Mouse (Mus musculus): ENCODE measurements around the gene Fgf14.
"Not testable (repeated sequence)": the region's sequence is repeated elsewhere in the genome, so short reads cannot be mapped to it uniquely, and the experiment has no call there.

The Fgf14 gene

DNA sequence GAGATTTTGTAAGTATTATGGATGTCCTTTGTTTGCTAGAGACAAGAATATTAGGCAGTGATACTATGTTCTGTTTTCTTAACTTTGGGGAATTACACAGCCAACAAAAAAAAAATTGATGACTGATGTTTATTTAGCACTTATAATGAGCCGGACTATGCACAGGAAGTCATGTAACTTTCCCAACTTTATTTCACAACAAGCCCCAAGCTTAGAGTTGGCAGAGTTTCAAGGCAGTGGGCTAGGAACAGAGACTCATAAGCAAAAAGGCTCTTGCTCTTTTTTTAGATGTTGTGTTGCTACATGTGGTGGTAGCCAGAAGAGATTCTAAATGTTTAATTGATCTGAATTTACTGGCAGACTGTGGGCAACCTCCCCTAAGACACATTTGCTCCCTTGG, 191.7 kb downstream of the Fgf14 start:
- no peak for DNase-seq (ENCODE audit: low read depth, low spot score)

DNA sequence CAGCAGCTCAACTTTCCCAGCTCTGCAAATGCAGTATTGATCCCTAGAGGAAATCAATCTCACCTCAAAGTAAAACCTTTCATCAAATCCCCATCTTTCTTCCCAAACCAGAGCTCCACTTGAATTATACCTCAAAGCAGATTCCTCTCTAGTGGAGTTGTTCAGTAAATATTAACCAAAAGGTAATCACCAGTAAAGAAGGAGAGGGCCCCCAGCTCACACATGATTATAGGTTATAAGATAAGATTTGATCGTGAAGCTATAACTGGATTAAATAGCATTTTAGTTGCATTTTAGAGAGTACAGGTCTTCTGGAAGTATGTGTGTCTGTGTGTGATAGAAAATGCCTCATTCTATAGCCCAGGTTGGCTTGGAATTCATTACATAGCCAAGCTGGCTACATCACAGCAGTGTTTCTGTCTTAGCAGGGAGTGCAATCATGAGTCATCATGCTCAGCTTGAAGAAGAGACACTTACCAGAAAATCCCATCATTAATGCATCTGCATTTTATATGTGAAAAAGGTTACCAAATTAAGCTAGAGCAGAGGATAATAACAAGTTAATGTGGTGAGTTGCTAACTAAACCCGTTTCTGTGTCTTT, 202.8 kb downstream of the Fgf14 start:
- DNase-seq (ENCODE audit: low read depth, low spot score) = no peak

DNA sequence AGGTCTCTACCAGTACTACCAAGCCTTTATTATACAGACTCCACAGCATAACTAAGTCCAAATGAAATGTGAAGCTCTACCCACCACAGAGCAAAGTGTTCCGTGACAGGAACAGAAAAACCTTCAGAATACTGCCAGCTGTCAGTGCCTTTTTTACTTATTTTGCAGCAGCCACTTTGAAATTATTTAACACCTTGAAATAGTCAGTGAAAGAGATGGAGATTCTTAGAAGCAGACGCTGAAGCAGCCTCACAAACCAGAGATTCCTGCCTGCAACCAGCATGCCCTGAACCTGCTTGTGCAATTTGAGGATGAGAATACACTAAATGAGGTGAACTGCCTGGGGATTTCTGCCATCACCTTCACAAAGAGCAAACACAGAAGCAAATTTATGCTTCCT, 206.0 kb downstream of the Fgf14 start:
- DNase-seq (ENCODE audit: low read depth, low spot score) = no peak

DNA sequence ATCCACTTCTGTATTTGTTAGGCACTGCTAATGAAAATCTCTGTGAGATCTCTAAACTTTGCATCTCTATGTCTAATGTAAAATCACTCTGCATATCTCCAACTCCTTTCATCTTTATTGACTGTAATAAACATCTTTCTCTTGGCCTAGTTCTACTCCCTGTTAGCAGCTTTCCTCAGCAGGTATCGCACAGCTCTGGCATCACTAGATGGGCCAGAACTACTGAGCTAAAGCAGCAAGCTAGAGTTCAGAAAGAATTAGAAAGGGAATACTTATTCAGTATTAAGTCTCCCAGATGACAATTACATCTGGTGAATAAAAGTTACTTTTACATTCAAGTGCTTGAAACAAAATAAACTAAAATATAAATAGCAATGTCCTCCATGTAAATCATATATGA, 221.8 kb downstream of the Fgf14 start:
- DNase-seq (ENCODE audit: low read depth, low spot score) = no peak

DNA sequence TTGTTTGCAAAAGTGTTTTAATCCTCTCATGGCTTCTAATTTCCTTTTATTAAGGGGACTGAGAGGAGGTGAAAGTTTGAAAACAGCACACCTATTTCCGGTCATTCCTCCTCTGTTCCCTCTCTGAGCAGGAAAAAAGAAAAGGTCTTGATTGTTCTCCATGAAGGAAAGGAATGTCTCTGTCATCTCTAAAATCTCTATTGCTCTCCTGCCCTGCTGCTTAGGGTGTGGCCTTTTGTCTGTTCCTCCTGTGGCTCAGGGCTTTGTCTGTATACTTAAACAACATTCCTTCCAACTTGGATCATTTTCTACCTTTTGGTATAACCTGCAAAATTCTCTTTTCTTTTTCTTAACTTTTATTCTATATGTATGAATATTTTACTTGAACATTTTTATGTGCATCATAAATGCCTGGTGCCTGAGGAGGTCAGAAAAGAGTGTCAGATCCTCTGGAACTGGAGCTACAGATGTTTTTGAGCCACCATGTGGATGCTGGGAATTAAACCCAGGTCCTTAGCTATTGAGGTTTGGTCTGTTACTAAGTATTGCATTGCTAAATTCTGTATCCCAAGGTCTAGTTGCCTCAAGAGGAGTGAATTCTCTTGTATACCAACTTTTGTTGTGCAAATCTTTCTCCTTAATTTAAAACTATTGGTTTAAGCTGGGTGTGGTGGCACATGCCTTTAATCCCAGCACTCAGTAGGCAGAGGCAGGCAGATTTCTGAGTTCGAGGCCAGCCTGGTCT, 230.7 kb downstream of the Fgf14 start:
- no peak for DNase-seq (ENCODE audit: low read depth, low spot score)

DNA sequence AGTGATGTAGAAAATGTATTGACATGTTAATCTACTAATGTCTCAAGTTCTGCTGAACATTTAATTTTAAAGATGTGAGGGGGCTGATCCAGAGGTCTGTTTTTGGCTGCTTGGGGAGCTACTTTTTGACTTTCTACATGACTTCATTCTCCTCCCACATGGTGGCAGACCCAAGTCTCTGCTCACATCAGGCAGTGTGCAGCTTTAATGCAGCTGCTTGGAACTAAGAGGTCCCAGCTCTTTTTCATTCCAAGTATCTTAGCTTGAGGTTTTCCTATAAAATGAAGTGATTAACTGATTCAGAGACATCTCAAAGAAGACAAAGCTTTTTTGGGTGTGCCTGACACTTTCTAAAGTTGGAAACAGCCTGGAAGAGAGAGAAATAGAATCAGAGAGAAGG, 232.1 kb downstream of the Fgf14 start:
- no peak for DNase-seq (ENCODE audit: low read depth, low spot score)

DNA sequence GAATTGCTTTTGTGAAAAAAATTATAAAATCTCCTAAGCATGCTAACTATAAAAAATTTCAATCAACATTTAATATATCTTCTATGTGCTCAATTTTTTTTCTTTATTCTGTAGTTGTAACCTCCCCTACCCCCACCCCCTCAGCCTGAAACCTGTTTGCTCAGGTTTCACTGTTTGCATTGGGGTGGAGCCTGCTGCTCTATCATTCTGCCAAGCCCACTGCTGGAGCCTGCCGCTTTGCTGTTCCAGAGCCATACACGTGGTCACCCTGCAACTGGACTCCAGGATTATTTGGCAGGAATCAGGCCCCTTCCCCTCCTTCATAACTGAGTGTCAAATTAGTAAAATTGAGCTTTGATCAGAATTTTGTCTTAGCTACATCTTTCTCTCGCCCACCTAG, 237.6 kb downstream of the Fgf14 start:
- DNase-seq (ENCODE audit: low read depth, low spot score) = not testable (repeated sequence)

DNA sequence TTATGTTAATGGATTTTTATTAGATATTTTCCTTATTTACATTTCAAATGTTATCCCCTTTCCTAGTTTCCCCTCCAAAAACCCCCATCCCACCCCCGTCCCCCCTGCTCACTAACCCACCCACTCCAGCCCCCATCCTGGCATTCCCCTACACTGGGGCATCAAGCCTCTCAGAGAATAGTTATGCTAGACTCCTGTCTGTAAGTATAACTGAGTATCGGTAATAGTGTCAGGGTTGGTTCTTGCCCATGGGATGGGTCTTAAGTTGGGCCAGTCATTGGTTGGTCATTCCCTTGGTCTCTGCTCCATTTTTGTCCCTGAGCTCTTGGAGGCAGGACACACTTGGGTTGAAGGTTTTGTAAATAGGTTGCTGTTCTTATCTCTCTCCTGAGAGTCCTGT, 265.0 kb downstream of the Fgf14 start:
- DNase-seq (ENCODE audit: low read depth, low spot score) = no peak

DNA sequence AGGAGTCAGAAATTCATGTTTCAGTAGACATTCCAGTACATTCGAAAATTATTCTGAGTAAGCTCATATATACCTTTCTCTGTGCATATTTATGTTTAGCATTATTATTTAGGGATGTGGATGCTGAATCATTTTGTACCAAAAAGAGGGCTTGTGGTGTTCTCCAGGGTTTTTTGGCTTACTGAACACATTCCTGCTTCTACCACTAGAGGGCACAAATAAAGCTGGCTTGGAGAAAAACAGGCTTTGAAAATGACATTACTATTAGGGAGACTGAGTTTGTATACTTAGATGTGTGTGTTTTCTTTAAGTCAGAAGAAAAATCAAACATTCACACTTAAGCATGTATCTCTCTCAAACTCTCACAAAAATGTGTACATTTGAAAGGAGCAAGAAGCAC, 266.0 kb downstream of the Fgf14 start:
- peak; percentile 51 for DNase-seq (ENCODE audit: low read depth, low spot score)

DNA sequence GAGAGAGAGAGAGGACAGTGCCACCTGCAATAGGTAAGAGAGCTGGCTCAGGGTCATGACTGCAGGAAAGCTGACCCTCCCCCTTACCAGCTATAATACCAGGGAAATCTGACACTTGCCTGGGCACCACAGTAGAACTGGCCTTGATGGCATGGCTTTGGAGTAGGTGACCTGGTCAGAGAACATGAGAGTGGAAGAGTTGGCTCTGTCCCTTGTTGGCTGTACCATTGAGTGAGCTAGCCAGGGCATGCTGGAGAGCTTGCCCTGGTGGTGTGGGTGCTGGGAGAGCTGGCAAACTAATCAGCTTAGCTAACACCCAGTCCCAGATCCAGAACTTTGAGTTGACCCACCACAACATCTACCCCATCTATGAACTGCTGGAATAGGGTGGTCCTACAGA, 348.5 kb downstream of the Fgf14 start:
- DNase-seq (ENCODE audit: low read depth, low spot score) = no peak

DNA sequence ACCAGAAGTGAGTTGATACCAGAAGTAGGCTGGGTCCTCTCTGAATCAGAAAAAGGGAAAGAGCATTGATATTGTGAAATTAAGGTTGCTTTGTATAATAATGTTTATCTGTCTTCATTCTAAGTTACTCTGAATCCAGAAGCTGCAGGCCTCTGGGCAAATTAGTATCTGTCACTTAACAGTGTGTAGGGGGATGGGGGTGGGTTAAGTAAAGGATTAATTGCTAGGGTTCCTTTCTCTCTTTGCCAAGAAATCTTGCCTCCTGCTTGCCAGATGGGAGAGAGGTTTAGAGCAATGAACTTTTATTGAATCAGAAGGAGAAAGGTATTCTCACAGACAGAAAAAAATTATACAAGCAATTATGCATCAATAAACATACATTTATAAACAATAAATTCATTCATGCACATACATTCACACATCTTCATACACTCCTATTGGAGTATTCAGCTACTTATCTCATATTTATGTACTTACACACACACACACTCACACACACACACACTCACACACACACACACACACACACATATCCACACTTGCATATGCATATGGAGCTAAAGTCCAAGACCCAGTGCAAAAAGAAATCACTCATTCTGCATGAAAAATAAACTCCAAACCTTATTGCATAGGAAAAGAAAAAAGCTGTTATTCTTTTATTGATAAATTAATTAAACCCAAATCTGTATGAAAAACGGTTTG, 357.8 kb downstream of the Fgf14 start:
- no peak for DNase-seq (ENCODE audit: low read depth, low spot score)

DNA sequence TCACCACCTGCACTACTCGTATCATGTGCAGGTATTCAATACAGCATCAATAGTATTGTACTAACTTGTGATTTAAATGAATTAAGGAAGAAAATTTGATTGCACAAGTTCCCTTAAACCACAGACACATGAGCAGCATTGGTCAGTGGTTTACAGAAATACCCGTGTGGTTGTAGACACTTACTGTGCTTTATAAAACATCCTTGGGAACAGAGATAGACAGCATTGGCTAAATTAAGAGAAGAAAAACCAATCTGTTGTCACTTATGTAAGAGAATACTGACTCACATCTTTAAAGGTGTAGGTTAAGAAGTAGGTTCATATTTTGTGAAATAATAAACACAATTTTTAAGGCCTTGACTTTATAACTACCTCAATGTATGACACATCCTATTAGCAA, 361.4 kb downstream of the Fgf14 start:
- DNase-seq (ENCODE audit: low read depth, low spot score) = no peak

DNA sequence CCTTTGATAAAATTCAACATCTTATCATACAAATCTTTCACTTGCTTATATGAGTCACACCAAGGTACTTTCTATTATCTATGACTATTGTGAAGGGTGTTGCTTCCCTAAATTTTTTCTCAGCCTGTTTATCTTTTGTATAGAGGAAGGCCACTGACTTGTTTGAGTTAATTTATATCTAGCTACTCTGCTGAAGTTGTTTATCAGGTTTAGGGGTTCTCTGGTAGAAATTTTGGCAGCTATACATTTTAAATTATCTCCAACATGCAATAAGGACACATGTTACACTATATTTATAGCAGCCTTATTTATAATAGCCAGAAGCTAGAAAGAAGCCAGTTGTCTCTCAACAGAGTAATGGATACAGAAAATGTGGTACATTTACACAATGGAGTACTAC, 389.9 kb downstream of the Fgf14 start:
- no peak for DNase-seq (ENCODE audit: low read depth, low spot score)

DNA sequence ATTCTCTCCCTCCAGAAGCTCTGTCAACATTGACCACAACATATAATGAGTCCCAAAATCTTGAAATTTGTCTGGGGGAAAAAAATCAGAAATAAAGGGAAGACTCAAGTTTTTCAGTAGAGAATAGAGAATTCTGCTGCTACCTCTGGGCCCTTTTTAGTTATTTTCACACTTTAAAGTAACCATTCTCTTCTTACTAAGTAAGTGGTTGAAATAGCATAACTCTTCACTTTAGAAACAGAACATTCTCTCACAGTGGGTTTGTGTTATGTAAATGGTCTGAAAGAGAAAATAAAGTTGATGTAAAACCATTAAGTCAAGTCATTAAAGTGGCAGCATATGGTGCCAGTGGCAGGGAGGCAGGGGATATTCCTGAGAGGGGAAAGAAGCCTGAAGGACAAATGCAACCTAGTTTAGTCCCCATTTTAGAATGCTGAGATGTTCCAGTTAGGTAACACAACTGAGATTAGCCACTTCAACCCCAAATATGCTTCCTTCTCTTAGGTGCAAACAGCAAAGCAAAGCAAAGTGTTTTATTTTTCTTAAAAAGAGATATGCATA, 398.5 kb downstream of the Fgf14 start:
- no peak for DNase-seq (ENCODE audit: low read depth, low spot score)

DNA sequence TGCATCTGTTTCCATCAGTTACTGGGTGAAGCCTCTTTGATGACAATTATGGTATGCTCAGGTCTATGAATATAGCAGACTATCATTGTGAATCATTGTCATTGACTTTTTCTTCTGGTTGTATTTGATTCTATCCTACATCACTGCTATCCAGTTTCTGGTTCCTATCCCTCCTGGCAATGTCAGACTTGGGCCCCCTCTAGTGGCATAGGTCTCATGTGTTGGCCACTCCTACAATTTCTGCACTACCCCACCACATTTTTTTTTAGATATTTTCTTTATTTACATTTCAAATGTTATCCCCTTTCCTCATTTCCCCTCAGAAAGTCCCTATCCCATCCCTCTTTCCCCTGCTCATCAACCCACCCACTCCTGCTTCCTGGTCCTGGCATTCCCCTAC, 409.9 kb downstream of the Fgf14 start:
- DNase-seq (ENCODE audit: low read depth, low spot score) = peak; percentile 37

DNA sequence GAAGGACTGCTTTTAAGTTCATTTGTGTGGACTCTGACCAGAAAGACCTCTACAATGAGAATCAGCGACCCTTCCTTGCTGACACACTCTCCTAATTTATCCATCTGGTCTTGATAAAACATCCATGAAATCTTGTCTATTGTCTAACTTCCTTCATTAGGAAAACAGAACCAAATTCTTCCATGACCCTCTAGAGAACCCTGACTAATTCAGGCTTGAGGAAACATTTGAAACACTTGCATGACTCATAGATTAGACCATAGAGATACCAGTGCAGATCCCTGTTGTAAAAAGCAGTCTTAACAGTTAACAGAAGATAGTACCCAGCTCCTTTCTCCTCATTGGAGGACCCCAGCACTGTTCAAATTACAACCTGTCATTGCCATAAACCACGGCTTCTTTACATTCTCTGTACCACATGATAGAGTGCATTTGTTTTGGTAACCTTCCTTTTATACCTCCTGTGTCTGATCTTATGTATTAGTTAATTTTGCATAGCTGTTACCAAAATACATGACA, 412.3 kb downstream of the Fgf14 start:
- DNase-seq (ENCODE audit: low read depth, low spot score) = no peak

DNA sequence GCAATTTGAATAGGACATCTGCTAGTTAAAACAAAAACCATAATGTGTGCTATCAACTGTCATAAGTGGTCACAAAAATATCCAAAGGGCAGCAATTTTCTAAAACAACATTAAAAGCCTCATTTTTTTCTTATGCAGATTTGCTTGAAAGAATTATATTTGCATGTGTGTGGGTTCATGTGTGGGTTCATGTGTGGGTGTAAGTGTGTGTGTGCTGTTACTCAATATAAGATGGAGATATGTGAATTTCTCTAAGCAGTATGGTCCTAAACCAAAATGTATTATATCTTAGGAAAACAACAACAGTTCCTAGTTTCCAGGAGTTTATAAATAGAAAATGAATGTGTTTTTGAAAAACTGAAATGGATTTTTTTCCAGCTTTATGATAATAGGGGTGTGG, 413.7 kb downstream of the Fgf14 start:
- no peak for DNase-seq (ENCODE audit: low read depth, low spot score)

DNA sequence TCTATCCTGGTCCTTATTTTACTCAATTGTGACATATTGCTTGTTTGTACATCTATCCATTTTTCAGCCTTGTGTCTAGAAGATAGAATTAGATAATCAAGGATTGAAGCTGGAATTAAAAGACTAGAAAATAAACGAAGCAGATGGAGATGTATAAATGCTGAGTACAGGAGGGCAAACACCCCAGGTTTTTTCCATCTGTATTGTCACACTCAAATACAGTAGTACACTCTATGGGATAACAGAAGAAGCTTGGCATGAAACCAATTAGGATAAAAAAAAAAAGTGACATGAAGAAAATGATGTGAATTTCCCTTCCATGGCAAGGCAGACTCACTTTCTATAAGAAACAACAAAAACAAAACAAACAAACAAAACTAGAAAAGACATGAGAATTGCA, 429.4 kb downstream of the Fgf14 start:
- DNase-seq (ENCODE audit: low read depth, low spot score) = no peak

DNA sequence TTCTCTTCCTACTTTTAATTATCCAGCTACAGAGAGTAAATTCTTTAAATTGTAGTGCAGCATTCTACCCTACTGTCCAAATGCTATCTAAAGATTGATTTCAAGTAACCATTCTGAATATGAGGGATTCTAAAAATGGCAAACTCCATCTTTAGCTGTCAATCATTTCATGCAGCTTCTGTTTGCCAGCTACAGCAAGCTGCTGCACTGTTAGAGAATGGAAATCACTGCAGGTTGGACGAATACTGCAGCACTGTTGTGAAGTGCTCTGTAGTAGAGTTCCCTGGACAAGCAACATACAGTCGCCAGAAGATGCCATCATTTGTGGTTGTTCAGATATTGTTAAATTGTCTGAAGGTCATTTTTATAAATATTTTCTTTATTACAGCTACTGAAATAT, 453.5 kb downstream of the Fgf14 start:
- no peak for DNase-seq (ENCODE audit: low read depth, low spot score)

DNA sequence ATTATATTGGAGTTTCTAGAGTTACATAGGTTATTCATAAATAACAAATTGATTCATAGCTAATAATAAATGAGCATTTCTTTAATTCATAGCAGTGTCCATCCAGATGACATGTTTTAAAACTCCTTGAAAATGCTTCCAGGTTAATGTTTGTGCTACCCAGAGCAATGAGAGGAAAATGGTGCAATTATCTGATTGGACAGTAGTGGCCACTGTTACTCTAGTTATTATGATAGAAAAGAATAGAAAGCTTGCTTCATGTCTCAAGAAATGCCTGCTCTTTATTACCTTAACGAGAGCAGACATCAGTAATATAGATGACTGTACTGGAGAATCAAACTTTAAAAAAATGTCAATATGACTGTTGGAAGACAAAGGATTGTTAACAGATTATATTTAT, 454.5 kb downstream of the Fgf14 start:
- DNase-seq (ENCODE audit: low read depth, low spot score) = peak; percentile 37

DNA sequence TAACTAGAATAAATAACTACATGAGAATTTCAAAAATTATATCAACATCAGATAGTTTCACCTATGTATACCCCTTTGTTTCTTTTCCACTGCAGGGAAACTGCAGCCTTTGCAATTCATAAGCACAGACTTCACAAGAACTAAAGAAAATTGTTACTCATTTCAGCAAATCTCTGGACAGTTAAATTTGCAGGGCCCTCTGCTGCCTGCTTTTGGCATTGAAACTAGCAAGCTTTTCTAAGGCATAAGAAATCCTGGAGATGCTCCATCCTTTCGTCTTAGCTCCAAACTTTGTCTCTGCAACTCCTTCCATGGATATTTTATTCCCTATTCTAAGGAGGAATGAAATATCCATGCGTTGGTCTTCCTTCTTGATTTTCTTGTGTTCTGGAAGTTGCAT, 455.9 kb downstream of the Fgf14 start:
- DNase-seq (ENCODE audit: low read depth, low spot score) = peak; percentile 36

DNA sequence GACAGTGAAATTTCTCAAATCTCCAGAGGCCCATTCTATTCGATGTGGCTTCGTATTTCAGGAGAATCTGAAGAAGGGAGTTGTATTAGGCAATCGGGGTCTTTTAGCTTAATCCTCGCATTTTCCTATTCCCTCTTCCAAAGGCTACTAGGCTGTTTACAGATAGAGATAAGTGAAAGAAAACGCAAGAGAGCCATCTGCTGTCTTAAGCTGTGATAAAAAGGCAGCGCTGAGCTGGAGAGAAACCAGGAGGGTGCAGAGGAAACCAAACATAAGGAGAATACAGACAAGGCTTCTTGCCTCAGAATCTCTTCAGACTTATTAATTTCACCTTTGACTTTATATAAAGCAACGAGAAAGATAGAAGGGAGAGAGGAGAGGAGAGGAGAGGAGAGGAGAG, 481.1 kb downstream of the Fgf14 start:
- DNase-seq (ENCODE audit: low read depth, low spot score) = no peak

DNA sequence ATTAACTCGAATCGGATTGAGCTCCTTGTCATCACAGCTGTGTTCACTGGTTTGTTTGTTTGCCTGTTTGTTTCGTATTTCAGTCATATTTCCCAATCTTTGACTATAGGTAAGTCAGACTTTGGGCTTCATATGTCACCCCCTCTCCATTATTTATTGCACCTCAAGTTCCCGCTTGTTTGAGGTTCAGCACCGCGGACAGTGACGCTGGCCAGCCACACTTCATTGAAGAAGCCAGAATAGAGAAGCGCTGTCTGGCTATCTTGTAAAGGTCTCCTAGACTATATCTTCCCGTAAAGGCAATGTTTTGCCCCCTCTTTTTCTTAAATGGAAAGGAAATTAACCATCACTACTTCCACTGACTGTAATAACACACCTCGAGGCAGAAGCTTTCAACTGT, 481.6 kb downstream of the Fgf14 start:
- peak; percentile 44 for DNase-seq (ENCODE audit: low read depth, low spot score)

Measured in A20 (cell line).